Mouse (Mus musculus) liver, adult (tissue): ENCODE data around the gene Bicd2.

Experiments
- GATA4 ChIP-seq: IDR thresholded peaks from 2 replicates; pipeline ENCODE4 v1.6.1; 2014; ENCODE audit warnings: mild to moderate bottlenecking, low read length; ENCODE audit not compliant: insufficient replicate concordance

Bicd2 gene

DNA sequence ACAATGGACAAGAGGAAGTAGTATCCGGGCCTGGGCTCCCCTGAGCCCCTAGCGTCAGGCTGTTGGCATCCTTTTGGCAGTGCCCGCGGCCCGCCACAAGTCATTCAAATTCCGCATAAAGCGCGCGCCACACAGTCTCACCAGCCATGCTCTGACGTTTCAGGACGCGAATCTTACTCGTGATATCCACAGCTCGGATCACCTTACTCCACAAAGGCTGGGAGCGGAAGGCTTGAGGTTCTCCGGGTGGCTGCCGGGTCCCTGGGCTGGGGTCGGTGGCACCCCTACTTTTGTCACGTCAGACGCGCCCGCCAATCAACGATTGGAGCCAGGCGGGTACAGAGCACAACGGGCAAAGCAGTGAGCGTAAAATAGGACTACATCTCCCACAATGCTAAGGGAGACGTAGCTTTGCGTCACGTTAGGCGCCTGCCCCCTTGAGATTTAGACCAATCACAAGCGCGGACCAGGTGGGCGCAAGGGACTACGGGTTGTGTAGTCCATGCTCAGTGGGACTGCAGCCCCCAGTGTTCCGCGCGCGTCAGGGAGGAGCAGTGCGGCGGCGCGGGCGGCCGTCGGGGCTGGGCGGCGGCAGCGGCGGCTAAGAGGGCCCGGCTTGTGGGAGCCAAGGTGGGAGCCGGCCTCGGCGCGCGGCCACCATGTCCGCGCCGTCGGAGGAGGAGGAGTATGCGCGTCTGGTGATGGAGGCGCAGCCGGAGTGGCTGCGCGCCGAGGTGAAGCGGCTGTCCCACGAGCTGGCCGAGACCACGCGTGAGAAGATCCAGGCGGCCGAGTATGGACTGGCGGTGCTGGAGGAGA lies at the start of gene Bicd2:
Bicd2 (plus strand) TSS at position 574 of the 819 bp plus-strand sequence.
- no peak; the same call in 1 of the 2 replicates for TF ChIP-seq GATA4

DNA sequence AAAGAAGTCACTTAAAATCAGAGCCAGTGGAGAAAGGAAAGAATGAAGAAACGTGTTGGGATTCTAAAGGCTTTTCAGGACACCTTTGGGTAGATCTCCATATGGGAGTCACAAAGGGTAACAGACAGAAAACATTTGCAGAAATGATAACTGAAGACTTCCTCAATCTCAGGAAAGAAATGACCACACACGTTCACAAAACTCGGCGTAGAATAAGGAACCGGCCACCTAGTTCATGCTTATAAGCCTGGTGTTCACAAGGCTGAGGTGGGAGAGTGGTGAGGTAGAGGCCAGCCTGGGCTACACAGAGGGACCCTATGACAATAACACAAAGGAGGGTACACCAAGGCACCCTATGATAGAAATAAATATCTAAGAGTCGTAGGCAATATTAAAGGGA lies 49.4 kb upstream of the Bicd2 start:
- TF ChIP-seq GATA4: no peak

DNA sequence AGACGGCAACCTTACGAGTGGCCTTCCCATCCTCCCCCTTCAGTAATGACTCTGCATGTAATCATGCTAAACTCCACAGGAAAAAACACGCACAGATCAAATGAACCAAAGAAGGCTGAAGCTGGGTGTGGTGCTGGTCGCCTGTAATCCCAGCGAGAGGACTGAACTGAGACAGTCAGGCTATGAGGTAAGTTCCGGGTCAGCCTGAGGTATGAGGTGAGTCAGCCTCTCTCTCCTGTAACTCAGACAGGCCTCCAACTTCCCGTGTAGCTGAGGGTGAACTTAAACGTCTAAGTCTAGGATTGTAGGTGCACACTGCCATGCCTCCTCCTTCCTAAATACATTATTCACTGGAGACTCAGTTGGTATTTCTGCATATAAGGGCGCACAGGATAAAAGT lies 47.3 kb upstream of the Bicd2 start:
- no peak for TF ChIP-seq GATA4

DNA sequence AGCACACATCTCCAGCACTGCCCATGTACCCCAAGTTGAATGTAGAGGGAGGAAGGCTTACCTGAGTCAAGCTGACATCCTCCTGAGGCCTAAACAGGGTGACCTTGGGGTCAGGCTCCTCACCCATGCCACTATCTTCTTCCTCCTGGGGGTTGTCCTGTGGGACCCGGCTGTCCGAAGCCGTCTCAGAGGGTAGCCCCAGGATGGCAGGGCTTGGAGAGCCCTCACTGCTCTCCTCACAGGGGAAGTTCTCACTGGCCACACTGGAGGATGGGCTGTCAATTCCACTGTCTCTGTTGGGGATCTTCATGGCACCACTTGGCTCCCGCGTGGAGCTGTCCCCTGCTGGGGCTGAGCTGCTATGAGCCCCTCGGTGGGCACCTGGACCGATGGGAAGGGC lies 45.1 kb upstream of the Bicd2 start:
- no peak for TF ChIP-seq GATA4

DNA sequence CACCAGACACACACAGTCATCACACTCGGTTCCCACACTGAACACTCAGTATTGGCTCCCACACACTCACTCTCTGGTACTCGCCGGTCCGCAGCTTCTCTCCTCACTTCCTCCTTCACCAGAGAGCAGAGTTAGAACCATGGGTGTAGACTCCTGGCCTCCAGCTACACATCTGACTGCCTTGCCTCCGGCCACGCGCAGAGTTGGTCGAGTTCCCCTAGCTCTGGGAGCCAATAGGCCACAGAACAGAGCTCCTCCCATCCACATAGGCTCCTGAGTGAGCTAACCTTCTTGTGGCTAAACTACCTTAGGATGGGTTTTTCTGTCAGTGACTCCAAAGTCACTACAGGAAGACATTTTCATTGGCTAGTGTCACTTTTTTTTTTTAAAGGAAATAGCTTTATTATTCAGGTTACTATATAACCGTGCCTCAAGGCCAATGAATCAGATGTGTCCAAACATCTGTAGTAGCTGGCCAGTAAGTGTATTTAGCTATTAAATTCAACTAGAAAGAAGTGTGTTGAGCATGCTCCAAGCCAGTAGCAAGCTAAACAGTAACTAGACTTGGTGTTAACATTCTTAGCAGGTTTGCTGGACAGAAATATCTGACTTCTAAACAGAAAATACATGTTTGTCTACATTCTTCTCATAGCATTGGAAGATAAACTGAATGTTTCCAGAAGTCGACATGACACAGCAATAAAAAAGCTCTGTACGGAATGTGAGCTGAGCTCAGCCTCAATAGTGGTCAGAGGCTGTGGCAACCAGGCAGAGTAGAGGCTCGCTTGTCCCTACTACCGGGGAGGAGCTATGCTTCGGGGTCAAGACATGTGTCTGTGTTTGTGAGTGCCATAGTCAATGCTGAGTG lies 42.6 kb upstream of the Bicd2 start:
- no peak for TF ChIP-seq GATA4

DNA sequence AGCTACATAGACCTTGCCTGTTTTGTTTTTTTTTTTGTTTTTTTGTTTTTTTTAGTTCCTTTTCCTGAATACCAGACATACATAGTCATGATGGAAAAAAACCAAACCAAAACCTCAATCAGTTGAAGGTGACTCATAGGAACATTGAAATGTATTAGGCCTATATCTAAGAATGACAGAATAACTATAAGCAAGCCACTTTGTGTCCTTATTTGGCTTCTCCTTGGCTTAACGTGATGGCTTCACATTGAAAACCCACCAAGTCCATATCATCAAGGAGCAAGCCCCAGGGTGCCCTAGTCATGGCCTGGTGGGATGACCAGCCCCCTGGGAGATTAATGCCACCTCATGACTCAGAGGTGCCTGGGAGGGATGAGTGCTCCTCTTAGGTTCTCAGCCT lies 40.6 kb upstream of the Bicd2 start:
- TF ChIP-seq GATA4: no peak

DNA sequence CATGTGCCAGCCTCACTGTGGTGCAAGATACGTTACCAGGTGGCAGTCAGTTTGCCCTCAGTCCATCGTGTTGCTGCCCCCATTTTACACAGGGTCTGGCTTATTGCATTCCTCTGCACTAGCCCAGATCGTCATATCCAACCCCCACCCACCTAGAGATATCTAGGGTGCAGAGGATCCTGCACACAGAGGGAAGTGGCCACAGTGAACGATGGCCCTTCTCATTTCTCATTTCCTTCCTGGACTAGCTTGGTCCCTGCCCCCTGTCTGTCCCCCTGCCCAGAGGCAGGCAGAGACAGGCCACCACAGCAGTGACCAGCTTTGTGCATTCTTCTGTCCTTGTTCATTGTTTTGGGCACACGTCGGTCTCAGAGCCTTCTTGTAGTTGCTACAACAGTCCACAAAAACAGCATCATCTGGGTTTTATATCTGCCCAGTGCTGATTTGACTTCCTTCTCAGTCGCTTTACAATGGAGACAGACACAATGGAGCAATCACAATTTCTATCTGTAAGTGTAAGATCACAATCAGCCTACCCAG lies 34.5 kb upstream of the Bicd2 start:
- TF ChIP-seq GATA4: no peak

DNA sequence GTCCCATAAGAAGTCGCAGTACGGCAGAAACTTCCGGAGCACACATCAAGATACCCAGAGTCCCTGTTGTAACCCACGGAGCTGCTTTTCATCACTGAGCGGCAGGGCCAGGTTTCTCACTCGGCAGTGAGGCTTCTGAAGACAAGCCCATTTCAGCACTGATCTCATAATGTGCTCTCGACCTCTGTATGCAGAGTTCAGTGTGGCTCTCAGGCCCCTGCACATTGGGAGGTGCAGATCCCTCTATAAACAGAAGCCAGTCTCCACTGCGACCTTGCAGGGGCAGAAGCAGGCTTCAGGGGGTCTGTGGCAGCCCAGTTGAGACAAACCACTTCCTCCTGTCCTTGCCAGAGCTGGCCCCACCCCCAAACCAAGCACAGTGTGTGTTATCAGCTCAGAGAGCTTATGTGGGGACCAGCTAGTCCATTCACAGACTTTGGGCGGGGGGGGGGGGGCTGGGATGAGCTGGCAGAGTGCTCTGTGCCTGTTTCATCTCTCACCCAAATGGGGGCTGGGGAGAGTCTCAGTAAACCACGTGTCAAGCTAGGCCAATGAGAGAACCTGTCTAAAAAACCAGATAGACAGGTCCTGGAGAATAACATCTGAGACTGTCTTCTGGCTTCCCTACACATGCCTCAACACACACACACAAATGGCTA lies 33.9 kb upstream of the Bicd2 start:
- no peak for TF ChIP-seq GATA4

DNA sequence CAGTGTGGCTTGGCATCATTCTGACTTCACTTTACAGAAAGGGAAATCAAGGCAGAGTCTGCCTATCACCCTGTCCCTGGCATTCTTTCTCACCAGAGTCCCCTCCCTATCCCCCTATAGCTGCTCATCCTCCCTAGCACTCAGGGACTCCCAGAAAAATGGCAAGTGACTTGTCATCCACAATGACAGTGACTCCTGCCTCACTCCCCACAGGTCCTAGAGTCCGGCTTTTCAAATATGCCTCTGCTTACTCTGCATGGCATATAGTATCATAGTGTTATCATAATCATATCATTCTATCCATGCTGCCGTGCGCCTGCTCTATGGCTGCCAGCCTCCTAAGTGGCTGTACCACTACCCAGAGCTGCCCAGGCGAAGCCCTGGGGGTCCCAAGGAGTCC lies 33.2 kb upstream of the Bicd2 start:
- no peak for TF ChIP-seq GATA4

DNA sequence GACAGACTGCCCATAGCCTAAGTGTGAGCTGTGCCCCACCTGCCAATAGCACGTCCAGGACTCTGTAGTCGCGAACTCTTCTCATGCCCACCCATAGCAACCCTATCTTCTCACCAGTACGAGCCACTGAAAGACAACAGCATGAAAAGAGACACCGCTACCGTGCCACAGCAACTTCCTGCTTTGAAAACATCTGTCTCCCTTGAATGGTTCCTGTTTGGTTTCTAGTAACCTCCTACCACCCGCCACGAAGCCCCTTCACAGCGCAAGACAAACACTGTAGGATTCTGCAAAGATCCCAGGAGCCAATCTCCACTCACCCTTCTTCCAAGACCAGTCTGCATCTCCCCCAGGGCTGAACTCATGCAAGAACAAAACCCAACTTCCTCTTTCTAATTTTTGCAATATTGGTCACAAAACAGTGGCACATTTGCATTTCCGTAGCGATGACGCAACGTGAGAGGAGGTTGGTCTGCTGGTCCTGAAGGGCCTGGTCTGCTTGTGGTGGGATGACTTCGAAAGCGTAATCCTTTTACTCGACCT lies 32.5 kb upstream of the Bicd2 start:
- TF ChIP-seq GATA4: no peak

DNA sequence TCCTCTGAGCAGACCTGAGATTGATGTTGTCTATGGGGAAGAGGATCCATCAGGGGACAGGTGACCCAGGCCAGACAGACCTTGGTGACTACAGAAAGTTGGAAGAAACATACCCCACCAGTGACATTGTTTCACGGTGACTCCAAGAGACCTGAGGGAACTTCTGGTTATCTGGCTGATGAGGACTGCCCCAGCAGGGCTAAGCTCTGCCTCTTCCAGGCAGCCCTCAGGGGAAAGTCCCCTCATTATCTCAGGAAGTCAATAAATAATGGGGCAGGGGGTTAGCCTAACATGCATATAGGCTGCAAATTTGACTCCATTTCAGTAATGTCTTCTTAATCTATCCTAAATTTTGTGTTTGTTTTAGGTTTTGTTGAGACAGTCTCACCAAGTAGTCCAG lies 31.9 kb upstream of the Bicd2 start:
- TF ChIP-seq GATA4: no peak

DNA sequence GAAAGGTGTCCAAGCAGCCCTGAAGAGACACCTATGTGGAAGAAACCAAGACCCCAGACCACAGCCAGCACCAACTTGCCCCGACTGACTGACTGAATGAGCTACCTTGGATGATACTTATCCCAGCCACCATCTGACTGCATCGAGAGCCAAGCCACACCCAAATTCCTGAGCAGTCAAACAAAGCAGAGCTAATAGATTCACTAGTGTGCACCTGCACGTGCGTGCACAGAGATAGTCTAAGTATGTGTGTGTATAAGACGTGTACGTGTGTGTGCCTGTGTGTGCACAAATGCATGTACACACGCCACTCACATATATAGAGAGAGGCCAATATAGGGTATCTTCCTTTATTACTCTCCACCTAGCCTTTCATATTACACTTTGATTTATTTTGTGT lies 29.7 kb upstream of the Bicd2 start:
- TF ChIP-seq GATA4: no peak

DNA sequence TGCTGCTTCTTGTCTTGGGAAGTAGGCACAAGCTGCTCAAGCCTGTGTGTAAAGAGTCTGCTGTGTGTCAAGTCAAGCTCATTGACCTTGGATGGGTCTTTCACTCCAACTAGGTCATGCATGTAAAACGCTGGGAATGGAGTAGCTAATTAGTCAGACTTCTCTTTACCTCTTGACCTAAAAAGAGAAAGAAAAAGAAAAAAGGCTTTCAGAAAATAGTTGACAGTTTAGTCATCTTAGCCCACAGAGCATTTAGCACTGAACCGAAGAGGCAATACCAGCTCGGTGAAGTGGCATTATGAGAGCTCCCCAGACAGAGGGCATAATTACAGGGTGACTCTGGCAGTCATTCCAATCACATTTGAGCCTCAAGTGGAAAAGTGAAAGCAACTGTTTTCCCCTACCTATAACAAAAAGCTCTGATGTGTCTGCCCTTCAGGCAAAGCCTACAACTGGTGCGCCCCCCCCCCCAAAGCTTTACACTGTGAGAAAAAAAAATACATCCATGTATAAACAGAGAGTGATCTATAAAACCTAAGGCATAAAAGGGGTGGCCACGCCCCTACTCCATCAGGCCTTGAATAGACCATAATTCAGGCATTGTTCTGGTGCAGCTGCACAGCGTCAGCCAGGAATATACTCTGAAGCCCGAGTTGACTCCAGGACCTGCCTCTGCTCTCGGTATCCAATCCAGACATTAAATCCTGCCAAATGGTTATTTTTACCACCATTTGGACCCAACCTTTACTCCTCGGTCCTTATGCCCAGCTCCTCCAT lies 24.8 kb upstream of the Bicd2 start:
- TF ChIP-seq GATA4: no peak

DNA sequence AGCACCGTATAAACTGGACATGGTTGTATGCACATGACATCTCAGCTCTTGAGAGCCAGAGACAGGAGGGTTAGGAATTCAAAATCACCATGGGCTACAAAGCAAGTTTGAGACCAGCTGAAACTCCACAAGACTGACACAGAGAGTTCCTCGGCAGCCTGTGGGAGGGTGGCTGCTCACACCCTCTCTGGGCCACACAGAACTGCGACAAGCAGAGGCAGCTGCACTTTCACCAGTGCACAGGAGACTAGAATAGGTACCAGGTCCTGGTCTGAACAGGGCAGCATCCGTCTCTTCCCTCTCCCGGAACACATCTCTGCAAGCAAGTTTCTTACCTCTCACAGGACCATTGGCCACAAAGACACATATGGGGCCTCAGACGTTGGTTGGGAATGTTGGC lies 23.9 kb upstream of the Bicd2 start:
- no peak for TF ChIP-seq GATA4

DNA sequence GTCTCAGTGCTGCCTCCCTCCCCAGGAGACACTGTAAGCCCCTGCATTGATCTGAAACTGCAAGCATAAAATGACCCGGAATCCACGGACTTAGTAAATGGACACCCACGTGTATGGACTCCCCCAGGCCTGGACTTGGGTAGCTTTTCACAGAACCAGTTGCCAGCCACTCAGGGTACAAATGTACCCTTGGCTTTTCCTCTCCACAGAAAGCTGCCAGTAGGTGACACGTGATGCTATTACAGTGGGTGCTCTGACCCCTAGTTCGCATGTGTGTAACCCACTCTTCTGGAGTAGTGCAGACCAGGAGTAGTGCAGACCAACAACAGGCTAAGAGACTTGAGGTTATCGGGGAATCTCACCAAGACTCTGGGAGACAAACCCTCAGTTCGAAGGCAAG lies 23.5 kb upstream of the Bicd2 start:
- TF ChIP-seq GATA4: no peak

DNA sequence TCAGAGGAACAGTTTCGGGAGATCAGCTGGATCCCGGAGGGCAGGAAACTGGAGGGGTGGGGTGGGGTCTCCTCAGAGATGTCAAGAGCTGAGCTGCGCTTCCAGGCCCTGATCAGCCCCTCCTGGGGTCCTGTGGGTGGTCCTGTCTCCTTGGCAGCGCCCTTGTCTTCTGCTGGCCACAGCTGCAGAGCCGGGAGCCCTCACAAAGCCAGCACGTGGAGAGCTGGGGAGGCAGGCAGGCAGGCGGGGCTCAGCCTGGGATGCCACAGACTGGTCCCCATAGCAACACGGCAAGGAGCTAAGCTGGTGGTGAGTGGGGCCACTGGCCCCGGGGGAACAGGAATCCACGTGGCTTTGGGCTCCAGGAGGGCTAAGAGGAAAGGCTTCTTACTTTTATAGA lies 21.3 kb upstream of the Bicd2 start, which contains the start of gene Fgd3:
Fgd3 (minus strand) TSS at position 272 of the 400 bp plus-strand sequence.
- TF ChIP-seq GATA4: no peak
